Mouse (Mus musculus) ES-E14 (cell line): ENCODE data around the gene Parp14. TPM values are rescaled to one million over a fixed set of nuclear protein-coding genes. Genes with fewer than 3 reads are reported as not detected.

ENCODE experiments used
- DNase-seq: peaks from one replicate; pipeline ENCODE4 v3.0.0-alpha.2; 2013; ENCODE audit warnings: low read depth, low spot score
- H3K27ac ChIP-seq: 2 replicates; pipeline ENCODE4 v1.5.1; 2012; ENCODE audit warnings: low read depth, mild to moderate bottlenecking, low read length, moderate library complexity, mixed read lengths; ENCODE audit not compliant: poor library complexity, insufficient read depth, severe bottlenecking
- H3K36me3 ChIP-seq: 2 replicates; pipeline ENCODE4 v1.6.1; 2012; ENCODE audit warnings: mild to moderate bottlenecking, low read length, moderate library complexity, mixed read lengths; ENCODE audit not compliant: control insufficient read depth, poor library complexity, insufficient read depth, severe bottlenecking
- H3K4me1 ChIP-seq, 2 experiments: fragments of 150-350 bp in 1 of 2; sonication (generic) in 1 of 2; 2 replicates each; pipeline ENCODE4 v1.6.1; 2012; ENCODE audit warnings: low read length in 2 of 2, mild to moderate bottlenecking in 1 of 2, mixed read lengths in 1 of 2; ENCODE audit not compliant: control insufficient read depth in 2 of 2, insufficient read depth in 2 of 2, poor library complexity in 1 of 2
- H3K4me3 ChIP-seq, 2 experiments: fragments of 150-350 bp in 1 of 2; sonication (generic) in 1 of 2; 2 replicates each; pipeline ENCODE4 v1.5.1; 2012; ENCODE audit warnings: low read length in 2 of 2, low read depth in 1 of 2, mild to moderate bottlenecking in 1 of 2, mixed read lengths in 1 of 2; ENCODE audit not compliant: insufficient read depth in 1 of 2, poor library complexity in 1 of 2, severe bottlenecking in 1 of 2
- H3K9ac ChIP-seq: 2 replicates; pipeline ENCODE4 v1.6.1; 2012; ENCODE audit warnings: low read depth, mild to moderate bottlenecking, low read length, mixed read lengths; ENCODE audit not compliant: poor library complexity, insufficient read depth, severe bottlenecking
- H3K9me3 ChIP-seq: fragments of 150-350 bp; sonication (generic); 2 replicates; pipeline ENCODE4 v1.6.1; 2012; ENCODE audit warnings: low read depth, mild to moderate bottlenecking, low read length; ENCODE audit not compliant: control insufficient read depth, insufficient read depth
- CHD2 ChIP-seq: IDR thresholded peaks from 2 replicates; pipeline ENCODE4 v1.6.1; 2014; ENCODE audit warnings: mild to moderate bottlenecking, low read depth, low read length, inconsistent platforms
- HCFC1 ChIP-seq: IDR thresholded peaks from 2 replicates; pipeline ENCODE4 v1.6.1; 2012; ENCODE audit warnings: low read length, inconsistent platforms, borderline replicate concordance; ENCODE audit not compliant: insufficient read depth
- MAFK ChIP-seq: IDR thresholded peaks from 2 replicates; pipeline ENCODE4 v1.6.1; 2014; ENCODE audit warnings: mild to moderate bottlenecking, low read depth, low read length, inconsistent platforms; ENCODE audit not compliant: insufficient read depth
- ZC3H11A ChIP-seq: IDR thresholded peaks from 2 replicates; pipeline ENCODE4 v1.6.1; 2012; ENCODE audit warnings: low read depth, mild to moderate bottlenecking, inconsistent platforms, low read length, borderline replicate concordance
- ZNF384 ChIP-seq: IDR thresholded peaks from 2 replicates; pipeline ENCODE4 v1.6.1; 2012; ENCODE audit warnings: low read depth, low read length, inconsistent platforms
- in situ Hi-C, 2 experiments: fragments of 600-800 bp; cut with MboI; formaldehyde crosslinking; loops; one replicate each; pipeline ENCODE4 v1.15.1; 2025; ENCODE audit warnings: low sequenced_read_pairs in 2 of 2, inconsistent platforms in 1 of 2; ENCODE audit not compliant: unreplicated experiment in 2 of 2
- total RNA-seq: library from RNA; depleted of rRNA; stranded (reverse); fragments of 300-350 nt; gene quantifications from 2 replicates; pipeline ENCODE4 v1.2.3, GENCODE M21; 2012; rRNA removed

Parp14 gene
- total RNA-seq, 1 experiment: 2.5 TPM

DNA sequence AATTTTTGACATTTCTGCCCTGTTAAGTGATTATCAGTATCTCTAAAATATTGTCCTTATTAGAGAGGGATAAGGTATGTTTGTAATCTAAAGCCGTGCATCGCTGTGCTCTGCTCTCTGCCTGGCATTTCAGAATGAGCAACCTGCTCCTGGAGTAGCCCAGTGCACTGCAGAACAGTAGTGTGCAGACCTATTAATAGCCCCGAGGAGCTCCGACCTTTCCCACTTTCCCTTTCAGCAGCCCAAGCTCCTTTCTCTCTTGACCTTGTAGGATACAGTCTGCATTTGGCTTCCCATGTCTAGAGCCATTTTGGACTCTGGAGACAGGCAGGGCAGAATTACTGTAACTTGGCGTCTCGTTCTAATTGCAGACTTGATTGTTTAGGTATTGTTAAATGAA lies 83.0 kb downstream of the Parp14 start:
- in situ Hi-C loops: no loop called here
- H3K4me1 ChIP-seq: peaks cover 0 to 5% of the 10 kb centered on the region in 2 experiments; a peak in 3 of 4 replicates
- no peak overlapping the region for H3K27ac ChIP-seq
- TF ChIP-seq ZC3H11A: no peak
- no peak for TF ChIP-seq CHD2
- TF ChIP-seq MAFK: no peak
- no peak for TF ChIP-seq ZNF384
- TF ChIP-seq HCFC1: no peak
- no peak overlapping the region for H3K4me3 ChIP-seq
- H3K9ac ChIP-seq: no peak overlapping the region
- H3K36me3 ChIP-seq: peaks cover 24% of the 10 kb centered on the region
- H3K9me3 ChIP-seq: no peaks in the 10 kb centered on the region
- no peak for DNase-seq

DNA sequence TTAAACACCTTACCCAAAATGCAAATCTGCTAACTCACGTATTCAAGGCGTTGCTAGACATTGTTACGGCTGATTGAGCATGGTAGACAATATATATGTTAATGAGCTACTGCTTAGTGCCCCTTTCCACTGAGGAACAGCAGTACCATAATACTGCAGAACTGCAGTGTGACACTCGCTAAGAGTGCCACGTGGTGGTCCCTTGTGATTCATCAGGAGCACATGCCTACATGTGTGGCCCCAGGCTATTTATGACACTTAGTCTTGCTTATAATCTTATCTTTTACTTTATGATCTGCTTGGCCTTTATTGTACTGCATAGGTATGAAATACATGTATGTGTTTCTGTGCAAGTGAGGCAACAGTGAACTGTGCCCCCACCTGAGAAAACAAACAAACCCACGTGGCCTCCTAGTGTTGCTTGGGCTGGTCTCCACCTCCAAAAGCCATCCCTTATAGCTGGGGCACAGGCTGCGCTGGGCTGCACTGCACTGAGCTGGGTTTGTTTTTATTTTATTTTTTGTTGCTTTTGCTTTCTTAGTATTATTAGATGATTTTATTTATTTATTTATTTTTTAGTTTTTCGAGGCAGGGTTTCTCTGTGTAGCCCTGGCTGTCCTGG lies 83.7 kb downstream of the Parp14 start:
- Histone ChIP-seq H3K27ac (no peak overlapping the region), H3K4me1 (peaks cover 0 to 5% of the 10 kb centered on the region in 2 experiments; a peak in 3 of 4 replicates), H3K9ac (no peak overlapping the region), H3K9me3 (no peaks in the 10 kb centered on the region), H3K36me3 (peaks cover 19% of the 10 kb centered on the region), H3K4me3 (no peak overlapping the region)
- TF ChIP-seq ZC3H11A (no peak), CHD2 (no peak), HCFC1 (no peak), ZNF384 (no peak), MAFK (no peak)
- in situ Hi-C loops: no loop called here
- DNase-seq: no peak

DNA sequence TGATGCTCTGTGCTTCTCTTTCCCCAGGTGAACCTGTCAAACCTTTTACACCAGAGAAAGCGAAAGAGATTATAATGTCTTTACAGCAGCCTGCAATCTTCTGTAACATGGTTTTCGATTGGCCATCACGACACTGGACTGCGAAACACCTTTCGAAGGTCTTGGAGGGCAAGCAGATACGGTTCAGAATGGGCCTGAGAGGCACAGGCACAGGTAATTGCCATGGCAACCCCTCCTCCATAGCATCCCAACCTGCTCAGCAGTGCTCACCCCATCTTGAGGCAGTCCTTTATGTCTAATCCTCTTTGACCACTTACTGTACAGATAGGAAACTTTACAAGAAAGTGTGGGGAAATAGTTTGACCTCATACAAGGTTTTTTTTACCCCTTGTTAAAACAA lies 84.2 kb downstream of the Parp14 start:
- no peak overlapping the region for H3K4me3 ChIP-seq
- TF ChIP-seq ZNF384: no peak
- no peak for TF ChIP-seq CHD2
- TF ChIP-seq MAFK: no peak
- no peak for TF ChIP-seq HCFC1
- peaks cover 0 to 5% of the 10 kb centered on the region in 2 experiments; a peak in 3 of 4 replicates for H3K4me1 ChIP-seq
- in situ Hi-C loops: no loop called here
- peaks cover 18% of the 10 kb centered on the region for H3K36me3 ChIP-seq
- DNase-seq: no peak
- H3K9ac ChIP-seq: no peak overlapping the region
- no peak overlapping the region for H3K27ac ChIP-seq
- no peaks in the 10 kb centered on the region for H3K9me3 ChIP-seq

DNA sequence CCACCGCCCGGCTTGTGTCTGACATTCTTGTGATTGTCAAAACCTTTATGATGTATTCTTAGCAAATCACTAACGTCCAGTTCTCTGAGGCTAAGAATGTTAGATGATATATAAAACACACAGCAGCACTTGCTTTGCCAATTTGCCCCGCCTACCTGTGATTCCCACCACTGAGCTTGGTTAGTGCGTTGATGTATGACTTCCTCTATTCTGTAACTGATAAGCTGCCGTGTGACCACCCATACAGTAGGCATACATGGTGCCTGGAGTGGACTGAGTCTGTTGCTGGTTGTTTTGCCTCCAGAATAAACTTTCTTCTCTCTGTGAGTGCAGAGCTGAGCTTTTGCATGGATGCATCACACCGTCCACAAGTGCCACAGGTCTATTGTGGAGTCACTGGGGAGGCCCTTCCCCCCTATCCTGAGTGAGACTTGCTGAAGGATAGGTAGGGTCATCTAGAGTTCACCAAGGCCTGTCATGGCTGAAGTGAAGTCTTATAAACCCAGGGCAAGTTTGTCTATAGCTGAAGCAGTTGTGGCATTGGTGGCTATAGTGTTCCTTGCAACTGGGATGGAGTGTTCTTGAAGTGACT lies 87.1 kb downstream of the Parp14 start:
- Histone ChIP-seq H3K36me3 (peaks cover 22% of the 10 kb centered on the region), H3K4me1 (peaks cover 0 to 7% of the 10 kb centered on the region in 2 experiments; a peak in 3 of 4 replicates), H3K9me3 (no peaks in the 10 kb centered on the region), H3K4me3 (no peak overlapping the region), H3K9ac (no peak overlapping the region), H3K27ac (no peak overlapping the region)
- no peak for DNase-seq
- in situ Hi-C loops: no loop called here
- TF ChIP-seq HCFC1: no peak
- TF ChIP-seq CHD2: no peak
- no peak for TF ChIP-seq MAFK
- no peak for TF ChIP-seq ZC3H11A
- no peak for TF ChIP-seq ZNF384

DNA sequence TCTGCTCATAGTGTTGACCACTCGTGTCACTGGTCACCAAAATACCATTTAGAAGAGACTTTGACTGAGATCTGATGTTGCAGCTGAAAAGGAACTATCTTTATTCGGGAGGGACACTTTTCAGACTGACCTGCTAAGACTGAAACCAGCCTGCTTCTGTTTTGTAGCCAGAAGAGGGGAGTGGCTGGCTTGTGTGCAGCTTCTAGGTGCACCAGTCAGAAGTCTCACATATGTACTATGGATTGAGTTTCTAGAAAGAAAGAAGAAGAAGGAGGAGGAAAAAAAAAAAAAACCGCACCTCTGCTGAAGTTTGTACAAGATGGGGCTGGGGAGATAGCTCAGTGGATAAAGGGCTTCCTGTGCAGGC lies 88.2 kb downstream of the Parp14 start:
- Histone ChIP-seq H3K36me3 (peaks cover 17% of the 10 kb centered on the region), H3K27ac (no peak overlapping the region), H3K9me3 (no peaks in the 10 kb centered on the region), H3K9ac (no peak overlapping the region), H3K4me3 (no peak overlapping the region), H3K4me1 (peaks cover 0 to 7% of the 10 kb centered on the region in 2 experiments; a peak in 3 of 4 replicates)
- in situ Hi-C loops: no loop called here
- TF ChIP-seq ZC3H11A (no peak), HCFC1 (no peak), ZNF384 (no peak), MAFK (no peak), CHD2 (no peak)
- DNase-seq: no peak

Other genes starting within 250 kb of the Parp14 start
- gene Dirc2, start 102.2 kb downstream of the Parp14 start, total RNA-seq: 30.4 and 53.5 TPM in 2 replicates
- 71.9 and 73.5 TPM in 2 replicates for gene Hspbap1, start 101.2 kb downstream of the Parp14 start, total RNA-seq
- 4.8 and 7.3 TPM in 2 replicates for gene Parp9, start 66.9 kb upstream of the Parp14 start, total RNA-seq
- gene Dtx3l, start 67.6 kb upstream of the Parp14 start, total RNA-seq: 3.2 and 3.8 TPM in 2 replicates
- gene Kpna1, start 107.2 kb upstream of the Parp14 start, total RNA-seq: 34.4 and 43.0 TPM in 2 replicates
- gene Wdr5b, start 169.6 kb upstream of the Parp14 start, total RNA-seq: 3.3 and 4.2 TPM in 2 replicates
- gene Fam162a, start 200.1 kb upstream of the Parp14 start, total RNA-seq: 153 and 243 TPM in 2 replicates
- 160 and 185 TPM in 2 replicates for gene Ccdc58, start 200.1 kb upstream of the Parp14 start, total RNA-seq